Mouse (Mus musculus): ENCODE measurements around the gene Brap. TPM values are rescaled to one million over a fixed set of nuclear protein-coding genes. Genes with fewer than 3 reads are reported as not detected.

The Brap gene
- polyA plus RNA-seq, 1 experiment = 38.7 TPM

DNA sequence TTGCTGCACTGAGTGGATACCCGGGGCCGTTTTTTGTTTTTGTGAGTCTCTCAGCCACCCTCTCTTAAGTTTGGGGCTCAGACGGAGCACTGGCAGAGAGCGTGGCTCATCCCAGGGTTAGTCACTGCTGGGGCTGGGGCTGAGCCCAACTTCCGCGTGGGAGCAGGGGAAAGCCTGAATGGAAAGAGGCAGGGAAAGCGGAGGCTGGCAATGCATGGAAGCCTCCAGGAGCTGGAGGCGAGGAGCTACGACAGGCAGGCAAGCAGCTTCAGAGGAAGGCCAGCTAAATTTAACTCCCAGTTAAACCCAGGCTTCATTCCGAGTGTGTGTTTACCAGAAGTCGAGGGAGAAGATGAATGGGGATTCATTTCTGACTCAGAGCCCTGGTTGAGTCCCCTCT is 40.1 kb downstream of the Brap start:
- WGBS = 80% methylated on average over 11 of the region's 11 CpGs
- Histone ChIP-seq H3K4me3 (ENCODE audit: control insufficient read depth, insufficient read depth, low read length) (no peak overlapping the region), H3K27ac (ENCODE audit: control insufficient read depth, insufficient read depth, low read length) (no peak overlapping the region), H3K4me1 (replicated peaks; ENCODE audit: control insufficient read depth, insufficient read depth, low read length) (no peaks in the 10 kb centered on the region), H3K36me3 (ENCODE audit: control insufficient read depth, insufficient read depth, low read length) (no peaks in the 10 kb centered on the region), H3K27me3 (ENCODE audit: control insufficient read depth, insufficient read depth, low read length) (no peaks in the 10 kb centered on the region)
- no peak for DNase-seq
- TF ChIP-seq POLR2A (IDR thresholded peaks at IDR 0.05; ENCODE audit: control insufficient read depth, extremely low read depth, insufficient read depth, low read length, poor library complexity) = no peak
- TF ChIP-seq CTCF (IDR thresholded peaks at IDR 0.05; ENCODE audit: borderline replicate concordance, control insufficient read depth, extremely low read depth, insufficient read depth, low read length, poor library complexity) = no peak

DNA sequence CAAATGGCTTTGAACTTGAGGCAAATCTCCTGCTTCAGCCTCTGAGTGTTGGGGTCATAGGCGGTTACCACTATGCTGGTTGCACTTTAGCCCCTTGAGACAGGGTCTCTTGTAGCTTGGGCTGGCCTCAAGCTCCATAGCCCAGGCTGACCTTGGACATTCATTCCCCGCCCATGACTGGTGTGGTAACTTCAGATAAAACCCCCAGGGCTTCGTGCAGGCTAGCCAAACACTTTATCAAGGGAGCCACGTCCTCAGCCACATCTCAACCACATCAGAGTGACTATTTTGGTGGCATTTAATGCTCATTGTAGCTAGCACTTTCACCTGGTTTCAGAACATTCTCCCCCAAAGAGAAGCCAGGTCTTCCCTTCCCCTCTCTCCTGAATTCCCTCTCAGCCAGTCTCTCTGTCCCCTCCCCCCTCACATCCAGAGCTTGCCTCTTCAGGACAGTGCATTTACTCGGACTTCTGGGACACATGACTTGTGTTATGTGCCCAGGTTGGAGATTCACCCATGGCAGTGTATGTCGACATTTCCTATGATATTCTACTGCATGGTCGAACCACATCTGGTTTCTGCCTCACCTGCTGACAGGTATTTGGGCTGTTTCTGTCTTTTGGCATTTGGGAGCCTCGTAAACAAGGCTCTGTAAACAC is 40.9 kb downstream of the Brap start:
- DNase-seq = no peak
- Histone ChIP-seq H3K4me1 (replicated peaks; ENCODE audit: control insufficient read depth, insufficient read depth, low read length) (no peaks in the 10 kb centered on the region), H3K27me3 (ENCODE audit: control insufficient read depth, insufficient read depth, low read length) (no peaks in the 10 kb centered on the region), H3K27ac (ENCODE audit: control insufficient read depth, insufficient read depth, low read length) (no peak overlapping the region), H3K36me3 (ENCODE audit: control insufficient read depth, insufficient read depth, low read length) (no peaks in the 10 kb centered on the region), H3K4me3 (ENCODE audit: control insufficient read depth, insufficient read depth, low read length) (no peak overlapping the region)
- TF ChIP-seq CTCF (IDR thresholded peaks at IDR 0.05; ENCODE audit: borderline replicate concordance, control insufficient read depth, extremely low read depth, insufficient read depth, low read length, poor library complexity) (no peak), POLR2A (IDR thresholded peaks at IDR 0.05; ENCODE audit: control insufficient read depth, extremely low read depth, insufficient read depth, low read length, poor library complexity) (no peak)
- WGBS = 49% methylated on average over 8 of the region's 8 CpGs

DNA sequence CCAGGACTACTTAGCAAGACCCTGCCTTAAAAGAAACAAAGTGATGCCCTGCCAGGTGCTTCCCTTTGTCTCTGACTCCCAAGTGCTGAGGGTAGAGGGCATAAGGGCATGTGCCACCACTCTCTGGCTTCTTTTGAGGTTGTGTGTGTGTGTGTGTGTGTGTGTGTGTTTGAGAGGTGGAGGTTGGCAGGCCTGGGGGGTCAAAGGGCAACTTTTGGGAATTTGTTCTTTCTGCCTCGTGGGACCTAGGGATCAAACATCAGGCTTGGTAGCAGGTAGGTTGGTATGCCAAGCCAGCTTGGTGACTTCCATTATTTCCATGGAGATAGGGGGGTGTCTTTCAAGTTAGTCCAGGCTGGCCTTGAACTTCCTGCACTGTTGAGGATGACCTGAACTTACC is 43.0 kb downstream of the Brap start:
- TF ChIP-seq POLR2A (IDR thresholded peaks at IDR 0.05; ENCODE audit: control insufficient read depth, extremely low read depth, insufficient read depth, low read length, poor library complexity) (no peak), CTCF (IDR thresholded peaks at IDR 0.05; ENCODE audit: borderline replicate concordance, control insufficient read depth, extremely low read depth, insufficient read depth, low read length, poor library complexity) (no peak)
- Histone ChIP-seq H3K27me3 (ENCODE audit: control insufficient read depth, insufficient read depth, low read length) (no peaks in the 10 kb centered on the region), H3K36me3 (ENCODE audit: control insufficient read depth, insufficient read depth, low read length) (no peaks in the 10 kb centered on the region), H3K27ac (ENCODE audit: control insufficient read depth, insufficient read depth, low read length) (no peak overlapping the region), H3K4me3 (ENCODE audit: control insufficient read depth, insufficient read depth, low read length) (no peak overlapping the region), H3K4me1 (replicated peaks; ENCODE audit: control insufficient read depth, insufficient read depth, low read length) (no peaks in the 10 kb centered on the region)
- DNase-seq = no peak
- 80% methylated on average over 1 of the region's 1 CpGs for WGBS

DNA sequence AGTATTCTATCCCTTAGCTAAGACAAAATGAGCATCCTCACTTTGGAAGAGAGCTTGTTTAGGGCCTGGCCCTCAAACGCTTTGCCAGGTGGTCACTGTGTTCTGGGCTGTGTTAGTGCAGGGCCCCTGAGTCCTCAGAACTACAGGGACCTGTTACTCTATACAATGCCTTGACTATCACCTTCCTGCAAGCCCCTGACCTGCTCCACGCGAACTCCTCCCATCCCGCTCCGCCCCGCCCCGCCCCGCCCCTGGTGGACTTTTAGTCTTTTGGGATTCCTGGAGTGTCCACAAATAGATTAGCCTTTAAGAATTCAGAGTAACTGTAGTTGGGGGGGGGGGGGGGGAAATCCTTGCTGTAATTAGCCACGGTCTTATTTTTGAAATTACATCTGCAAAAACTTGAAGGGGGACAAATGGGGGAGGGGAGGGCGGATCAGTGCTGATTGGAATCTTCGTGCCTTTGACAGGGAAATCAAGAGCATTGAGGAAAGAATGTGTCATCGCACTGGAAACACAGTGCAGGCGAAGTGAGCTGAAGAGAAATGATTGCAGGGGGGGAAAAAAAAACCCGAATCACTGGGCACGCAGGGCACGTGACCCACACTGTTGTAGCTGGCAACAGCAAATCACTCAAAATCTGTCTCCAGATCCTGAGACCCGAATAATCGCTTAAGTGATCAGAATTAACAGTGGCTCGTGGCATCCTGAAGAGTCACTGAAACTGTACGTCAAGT is 44.3 kb downstream of the Brap start:
- Histone ChIP-seq H3K4me1 (replicated peaks; ENCODE audit: control insufficient read depth, insufficient read depth, low read length) (no peaks in the 10 kb centered on the region), H3K4me3 (ENCODE audit: control insufficient read depth, insufficient read depth, low read length) (no peak overlapping the region), H3K36me3 (ENCODE audit: control insufficient read depth, insufficient read depth, low read length) (no peaks in the 10 kb centered on the region), H3K27me3 (ENCODE audit: control insufficient read depth, insufficient read depth, low read length) (no peaks in the 10 kb centered on the region), H3K27ac (ENCODE audit: control insufficient read depth, insufficient read depth, low read length) (no peak overlapping the region)
- TF ChIP-seq CTCF (IDR thresholded peaks at IDR 0.05; ENCODE audit: borderline replicate concordance, control insufficient read depth, extremely low read depth, insufficient read depth, low read length, poor library complexity) (no peak), POLR2A (IDR thresholded peaks at IDR 0.05; ENCODE audit: control insufficient read depth, extremely low read depth, insufficient read depth, low read length, poor library complexity) (no peak)
- no peak for DNase-seq
- 56% methylated on average over 20 of the region's 20 CpGs for WGBS

DNA sequence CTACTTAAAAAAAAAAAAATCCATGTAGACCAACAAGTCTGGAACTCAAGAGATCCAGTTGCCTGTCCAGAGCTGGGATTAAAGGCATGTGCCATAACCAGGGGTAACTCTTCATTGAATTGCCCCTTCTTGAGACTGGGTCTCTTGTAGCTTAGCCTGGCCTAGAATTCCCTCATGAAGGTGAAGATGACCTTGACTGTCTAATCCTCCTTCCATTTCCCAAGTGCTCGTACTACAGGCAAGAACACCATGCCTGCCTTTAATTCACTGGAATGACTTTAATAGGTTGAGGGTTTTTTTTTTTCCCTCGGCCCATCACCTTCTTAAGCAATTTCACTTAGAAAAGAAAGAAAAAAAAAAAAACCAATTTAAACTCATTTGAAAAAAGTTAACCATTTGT is 50.0 kb downstream of the Brap start:
- WGBS = 89% methylated on average over 2 of the region's 2 CpGs
- no peaks in the 10 kb centered on the region for H3K36me3 ChIP-seq (ENCODE audit: control insufficient read depth, insufficient read depth, low read length)
- peaks cover 22% of the 10 kb centered on the region for H3K4me1 ChIP-seq (replicated peaks; ENCODE audit: control insufficient read depth, insufficient read depth, low read length)
- H3K27ac ChIP-seq (ENCODE audit: control insufficient read depth, insufficient read depth, low read length) = no peak overlapping the region
- H3K4me3 ChIP-seq (ENCODE audit: control insufficient read depth, insufficient read depth, low read length) = no peak overlapping the region
- DNase-seq = no peak
- no peaks in the 10 kb centered on the region for H3K27me3 ChIP-seq (ENCODE audit: control insufficient read depth, insufficient read depth, low read length)
- TF ChIP-seq CTCF (IDR thresholded peaks at IDR 0.05; ENCODE audit: borderline replicate concordance, control insufficient read depth, extremely low read depth, insufficient read depth, low read length, poor library complexity) (no peak), POLR2A (IDR thresholded peaks at IDR 0.05; ENCODE audit: control insufficient read depth, extremely low read depth, insufficient read depth, low read length, poor library complexity) (no peak)

DNA sequence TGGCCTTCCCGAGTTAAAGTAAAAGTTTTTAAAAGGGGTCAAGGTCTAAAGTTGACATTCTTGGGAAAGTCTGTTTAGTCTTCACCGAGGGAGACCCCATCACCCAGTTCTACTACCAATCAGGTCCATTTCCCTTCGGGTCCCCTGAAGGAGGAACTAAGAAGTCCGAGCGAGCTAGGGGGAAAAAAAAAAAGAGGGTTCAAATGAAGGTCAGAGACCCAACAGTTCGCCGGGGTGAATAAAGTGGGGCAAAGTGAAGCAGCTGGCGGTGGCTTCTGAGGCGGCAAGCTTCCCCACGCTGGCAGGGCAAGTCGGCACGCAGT is 50.4 kb downstream of the Brap start:
- Histone ChIP-seq H3K4me3 (ENCODE audit: control insufficient read depth, insufficient read depth, low read length) (peak overlapping the region; percentile 80), H3K4me1 (replicated peaks; ENCODE audit: control insufficient read depth, insufficient read depth, low read length) (peaks cover 23% of the 10 kb centered on the region), H3K27ac (ENCODE audit: control insufficient read depth, insufficient read depth, low read length) (peak overlapping the region; percentile 49; the same call in 1 of the 2 replicates), H3K27me3 (ENCODE audit: control insufficient read depth, insufficient read depth, low read length) (no peaks in the 10 kb centered on the region), H3K36me3 (ENCODE audit: control insufficient read depth, insufficient read depth, low read length) (no peaks in the 10 kb centered on the region)
- DNase-seq = no peak
- TF ChIP-seq CTCF (IDR thresholded peaks at IDR 0.05; ENCODE audit: borderline replicate concordance, control insufficient read depth, extremely low read depth, insufficient read depth, low read length, poor library complexity) = no peak
- no peak for TF ChIP-seq POLR2A (IDR thresholded peaks at IDR 0.05; ENCODE audit: control insufficient read depth, extremely low read depth, insufficient read depth, low read length, poor library complexity)
- WGBS = under 1% methylated on average over 12 of the region's 12 CpGs
